Mouse (Mus musculus) CH12.LX (cell line): ENCODE data around the gene Prep. TPM values are rescaled to one million over a fixed set of nuclear protein-coding genes. Genes with fewer than 3 reads are reported as not detected.

Experiments
- DNase-seq: peaks from one replicate; pipeline ENCODE4 v3.0.0-alpha.2; 2013; ENCODE audit errors: extremely low read depth
- H3K27ac ChIP-seq: 2 replicates; pipeline ENCODE4 v1.5.1; 2012; ENCODE audit warnings: low read depth, mild to moderate bottlenecking, control low read depth, moderate library complexity; ENCODE audit not compliant: insufficient read depth
- H3K27me3 ChIP-seq: replicated peaks from 2 replicates; pipeline ENCODE3; 2012; ENCODE audit warnings: inconsistent platforms
- H3K36me3 ChIP-seq, 2 experiments: replicated peaks in 1 of 2; 2 replicates each; pipeline versions ENCODE3 to v1.6.1; 2012; ENCODE audit warnings: inconsistent platforms in 1 of 2, low read length in 1 of 2, mild to moderate bottlenecking in 1 of 2, mixed read lengths in 1 of 2, moderate library complexity in 1 of 2; ENCODE audit not compliant: control insufficient read depth in 1 of 2, insufficient read depth in 1 of 2
- H3K4me1 ChIP-seq, 2 experiments: 2 replicates each; pipeline ENCODE4 v1.6.1; 2012; ENCODE audit warnings: inconsistent platforms in 1 of 2, moderate library complexity in 1 of 2; ENCODE audit not compliant: insufficient read depth in 2 of 2, control insufficient read depth in 1 of 2
- H3K4me2 ChIP-seq: 2 replicates; pipeline ENCODE4 v1.6.1; 2012; ENCODE audit warnings: low read depth, mild to moderate bottlenecking, control low read depth; ENCODE audit not compliant: poor library complexity, insufficient read depth, severe bottlenecking
- H3K4me3 ChIP-seq, 3 experiments: fragments of 150-350 bp in 1 of 3; sonication (generic) in 1 of 3; replicated peaks in 1 of 3; 2 replicates each; pipeline versions ENCODE3 to v1.5.1; 2011 to 2012; ENCODE audit warnings: low read depth in 2 of 3, low read length in 2 of 3, mild to moderate bottlenecking in 2 of 3, moderate library complexity in 2 of 3, control low read depth in 1 of 3, improper control_type of control experiment in 1 of 3, inconsistent platforms in 1 of 3, mixed read lengths in 1 of 3; ENCODE audit not compliant: poor library complexity in 1 of 3
- H3K79me2 ChIP-seq: replicated peaks from 2 replicates; pipeline ENCODE4 v1.6.1; 2012; ENCODE audit warnings: mild to moderate bottlenecking, moderate library complexity; ENCODE audit not compliant: control insufficient read depth, poor library complexity, insufficient read depth, severe bottlenecking; ENCODE audit errors: extremely low read depth
- H3K9ac ChIP-seq: 2 replicates; pipeline ENCODE4 v1.6.1; 2012; ENCODE audit warnings: low read depth, mild to moderate bottlenecking, control low read depth, moderate library complexity; ENCODE audit not compliant: insufficient read depth
- H3K9me3 ChIP-seq: replicated peaks from 2 replicates; pipeline ENCODE3; 2012; ENCODE audit warnings: low read length, inconsistent platforms, mixed read lengths
- E2F4 ChIP-seq: IDR thresholded peaks from 2 replicates; pipeline ENCODE4 v1.6.1; 2011; ENCODE audit warnings: low read depth, low read length, improper control_type of control experiment; ENCODE audit not compliant: insufficient replicate concordance
- ELF1 ChIP-seq: IDR thresholded peaks from 2 replicates; pipeline ENCODE4 v1.6.1; 2014; ENCODE audit warnings: low read depth, mild to moderate bottlenecking, inconsistent platforms, low read length, improper control_type of control experiment
- EP300 ChIP-seq: IDR thresholded peaks from 2 replicates; pipeline ENCODE4 v1.6.1; 2011; ENCODE audit warnings: low read length, improper control_type of control experiment
- ETS1 ChIP-seq: conservative IDR thresholded peaks from 2 replicates; pipeline ENCODE4 v1.6.1; 2012; ENCODE audit warnings: low read depth, mild to moderate bottlenecking, inconsistent platforms, low read length, improper control_type of control experiment, moderate library complexity
- MAFK ChIP-seq: IDR thresholded peaks from 2 replicates; pipeline ENCODE4 v1.6.1; 2011; ENCODE audit warnings: low read length, improper control_type of control experiment; ENCODE audit not compliant: insufficient replicate concordance
- MAX ChIP-seq: IDR thresholded peaks from 2 replicates; pipeline ENCODE4 v1.6.1; 2011; ENCODE audit warnings: low read length, improper control_type of control experiment
- MAZ ChIP-seq: IDR thresholded peaks from 2 replicates; pipeline ENCODE4 v1.6.1; 2012; ENCODE audit warnings: low read depth, mild to moderate bottlenecking, inconsistent platforms, low read length, improper control_type of control experiment, moderate library complexity
- NELFE ChIP-seq: IDR thresholded peaks from 2 replicates; pipeline ENCODE4 v1.6.1; 2011; ENCODE audit warnings: low read depth, low read length, improper control_type of control experiment
- POLR2AphosphoS2 ChIP-seq: IDR thresholded peaks from 2 replicates; pipeline ENCODE4 v1.6.1; 2011; ENCODE audit warnings: low read depth, low read length, improper control_type of control experiment
- RAD21 ChIP-seq: IDR thresholded peaks from 2 replicates; pipeline ENCODE4 v1.6.1; 2011; ENCODE audit warnings: low read depth, mild to moderate bottlenecking, low read length, improper control_type of control experiment, moderate library complexity
- SIN3A ChIP-seq: IDR thresholded peaks from 2 replicates; pipeline ENCODE4 v1.6.1; 2012; ENCODE audit warnings: low read length, improper control_type of control experiment, inconsistent platforms
- TBP ChIP-seq: conservative IDR thresholded peaks from 2 replicates; pipeline ENCODE4 v1.6.1; 2011; ENCODE audit warnings: low read depth, low read length, improper control_type of control experiment
- ZC3H11A ChIP-seq: IDR thresholded peaks from 2 replicates; pipeline ENCODE4 v1.6.1; 2012; ENCODE audit warnings: low read depth, mild to moderate bottlenecking, inconsistent platforms, low read length, improper control_type of control experiment
- ZNF384 ChIP-seq: IDR thresholded peaks from 2 replicates; pipeline ENCODE4 v1.6.1; 2012; ENCODE audit warnings: low read depth, low read length, improper control_type of control experiment, inconsistent platforms
- dilution Hi-C: fragments of 300-500 bp; cut with MboI; formaldehyde crosslinking; loops from 2 replicates; pipeline ENCODE4 v1.14.3; 2020; ENCODE audit warnings: low sequenced_read_pairs; ENCODE audit not compliant: extremely low pct_unique_long_range_greater_than_20kb, extremely low pct_ligation_motif_present
- in situ Hi-C: fragments of 300-500 bp; cut with MboI; formaldehyde crosslinking; loops from 3 replicates; pipeline ENCODE4 v1.14.3; 2019; ENCODE audit warnings: low sequenced_read_pairs, low pct_ligation_motif_present, low pct_unique_long_range_greater_than_20kb, mixed read lengths
- polyA plus RNA-seq: library from polyadenylated mRNA; unstranded; fragments of >175 nt; gene quantifications from 2 replicates; pipeline ENCODE4 v1.2.1, GENCODE M21; 2012; ENCODE audit warnings: low read depth; ENCODE audit not compliant: insufficient read length
- total RNA-seq, 2 experiments: library from RNA; depleted of rRNA; stranded (reverse); fragments of 300-350 nt in 1 of 2; fragments of >200 nt in 1 of 2; gene quantifications; 2 replicates each; pipeline ENCODE4 v1.2.3; 2012 to 2014

Gene Prep
- total and polyA plus RNA-seq, 3 experiments: 17.6 to 28.2 (median 25.7) TPM

GRCm38 (mm10) chr10:45136806-45137205 is 69.8 kb downstream of the Prep start:
- no peaks in the 10 kb centered on the region; a peak in 1 of 4 replicates for H3K4me1 ChIP-seq
- H3K9ac ChIP-seq: no peak overlapping the region
- H3K27ac ChIP-seq: no peak overlapping the region
- H3K79me2 ChIP-seq: no peaks in the 10 kb centered on the region
- no peak for TF ChIP-seq ZC3H11A
- TF ChIP-seq SIN3A: no peak
- TF ChIP-seq MAFK: no peak
- TF ChIP-seq MAZ: no peak
- no peak overlapping the region for H3K4me3 ChIP-seq
- dilution Hi-C loops (no loop called here), in situ Hi-C loops (loop anchor here (25.0 kb wide), 1 partner anchor 225 kb away; no protein-coding TSS in a partner anchor)
- H3K4me2 ChIP-seq: no peak overlapping the region
- H3K36me3 ChIP-seq: peaks cover 34 to 90% of the 10 kb centered on the region in 2 experiments
- DNase-seq: no peak
- H3K27me3 ChIP-seq: no peaks in the 10 kb centered on the region
- H3K9me3 ChIP-seq: peaks cover 5% of the 10 kb centered on the region

DNA sequence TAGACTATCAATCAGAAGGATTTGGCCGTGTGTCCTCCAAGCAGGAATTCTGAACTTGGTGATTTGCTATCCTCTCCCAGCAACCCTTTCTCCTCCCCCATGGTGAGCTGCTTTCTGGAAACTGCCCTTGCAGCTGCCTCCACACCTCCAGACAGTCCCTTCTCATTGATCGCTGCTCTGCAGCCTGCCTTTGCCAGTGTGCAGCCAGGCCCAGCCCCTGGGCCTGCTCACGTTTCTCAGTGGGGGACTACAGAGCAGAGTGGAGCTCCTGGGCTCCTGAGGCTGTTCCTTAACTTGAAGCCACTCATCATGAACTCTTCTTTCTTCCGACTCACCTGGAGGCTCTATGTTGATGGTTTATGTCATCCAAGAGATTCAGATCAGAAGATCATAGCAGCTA is 72.9 kb downstream of the Prep start:
- H3K36me3 ChIP-seq: peaks cover 21 to 88% of the 10 kb centered on the region in 2 experiments
- H3K4me2 ChIP-seq: no peak overlapping the region
- DNase-seq: no peak
- TF ChIP-seq NELFE: no peak
- TF ChIP-seq ELF1: no peak
- TF ChIP-seq E2F4: no peak
- no peak for TF ChIP-seq EP300
- TF ChIP-seq ZNF384: no peak
- TF ChIP-seq TBP: no peak
- no peak for TF ChIP-seq MAZ
- no peak for TF ChIP-seq ETS1
- no peak for TF ChIP-seq MAX
- TF ChIP-seq POLR2AphosphoS2: no peak
- no peak for TF ChIP-seq RAD21
- H3K4me1 ChIP-seq: no peaks in the 10 kb centered on the region
- H3K27me3 ChIP-seq: no peaks in the 10 kb centered on the region
- H3K79me2 ChIP-seq: no peaks in the 10 kb centered on the region; the same call in 1 of the 2 replicates
- in situ Hi-C loops: loop anchor here (25.0 kb wide), 1 partner anchor 222 kb away; no protein-coding TSS in a partner anchor
- no peak overlapping the region for H3K4me3 ChIP-seq
- dilution Hi-C loops: no loop called here
- no peak overlapping the region for H3K9ac ChIP-seq
- no peak overlapping the region for H3K27ac ChIP-seq
- peaks cover 3% of the 10 kb centered on the region for H3K9me3 ChIP-seq
